Mouse (Mus musculus): ENCODE measurements at regions not wholly inside any gene's neighbourhood (a gene's known extent, or its start where the extent isn't known, plus 50 kb on each side); places are given as distances from the start of the nearest gene placed in this dataset.
"Not testable (repeated sequence)": the region's sequence is repeated elsewhere in the genome, so short reads cannot be mapped to it uniquely, and the experiment has no call there.

- H3K4me1 ChIP-seq = peaks cover 16% of the 10 kb centered on the region
- H3K4me3 ChIP-seq = no peak overlapping the region
- no peak overlapping the region for H3K9ac ChIP-seq (replicated peaks)
- 21% methylated on average over 6 of the region's 6 CpGs for WGBS
- H3K27me3 ChIP-seq = no peaks in the 10 kb centered on the region
- H3K27ac ChIP-seq (replicated peaks) = peak overlapping the region; percentile 73
- no peak overlapping the region for H3K4me2 ChIP-seq (replicated peaks)
- no peaks in the 10 kb centered on the region for H3K36me3 ChIP-seq
- H3K9me3 ChIP-seq = no peaks in the 10 kb centered on the region
- peak; percentile 80 for ATAC-seq (replicated peaks)
These were observed 1984.0 kb downstream of the 4930444P10Rik start for GRCm38 (mm10) chr1:14109190-14109482.

GRCm38 (mm10) chr1:14108450-14109189 lies 1984.5 kb downstream of the 4930444P10Rik start:
- no peak overlapping the region for H3K4me2 ChIP-seq (replicated peaks)
- no peaks in the 10 kb centered on the region for H3K9me3 ChIP-seq
- 39% methylated on average over 7 of the region's 7 CpGs for WGBS
- peaks cover 16% of the 10 kb centered on the region for H3K4me1 ChIP-seq
- H3K36me3 ChIP-seq = no peaks in the 10 kb centered on the region
- peak overlapping the region; percentile 73 for H3K27ac ChIP-seq (replicated peaks)
- H3K4me3 ChIP-seq = no peak overlapping the region
- ATAC-seq (replicated peaks) = peak; percentile 86
- H3K27me3 ChIP-seq = no peaks in the 10 kb centered on the region
- H3K9ac ChIP-seq (replicated peaks) = no peak overlapping the region

GRCm38 (mm10) chr1:14105521-14105920 lies 1987.6 kb downstream of the 4930444P10Rik start:
- not testable (repeated sequence) for H3K36me3 ChIP-seq; H3K9ac ChIP-seq (replicated peaks); H3K27me3 ChIP-seq; H3K9me3 ChIP-seq; ATAC-seq (replicated peaks); H3K27ac ChIP-seq (replicated peaks); H3K4me2 ChIP-seq (replicated peaks); H3K4me3 ChIP-seq
- H3K4me1 ChIP-seq = peaks cover 16% of the 10 kb centered on the region
- 91% methylated on average over 6 of the region's 6 CpGs for WGBS

DNA sequence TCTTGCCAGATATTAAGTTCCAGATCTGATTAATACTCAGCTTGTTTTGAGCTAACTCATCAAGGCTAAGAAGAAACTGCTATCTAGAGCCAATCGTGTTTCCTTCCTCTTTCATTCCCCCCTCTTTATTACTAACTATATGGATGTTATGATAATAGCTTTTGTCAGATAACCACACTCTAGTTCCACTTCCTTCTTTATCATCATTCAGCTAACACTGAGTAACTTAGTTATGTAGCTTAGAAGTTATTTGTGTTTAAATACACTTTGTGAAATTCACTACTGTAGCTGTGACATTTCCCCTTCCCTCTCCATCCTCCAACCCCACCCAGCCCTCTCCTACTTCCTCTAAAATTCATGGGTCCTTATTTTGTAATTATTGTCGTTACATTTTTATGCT lies 1988.6 kb downstream of the 4930444P10Rik start:
- no peak overlapping the region for H3K27ac ChIP-seq (replicated peaks)
- 82% methylated on average over 2 of the region's 2 CpGs for WGBS

DNA sequence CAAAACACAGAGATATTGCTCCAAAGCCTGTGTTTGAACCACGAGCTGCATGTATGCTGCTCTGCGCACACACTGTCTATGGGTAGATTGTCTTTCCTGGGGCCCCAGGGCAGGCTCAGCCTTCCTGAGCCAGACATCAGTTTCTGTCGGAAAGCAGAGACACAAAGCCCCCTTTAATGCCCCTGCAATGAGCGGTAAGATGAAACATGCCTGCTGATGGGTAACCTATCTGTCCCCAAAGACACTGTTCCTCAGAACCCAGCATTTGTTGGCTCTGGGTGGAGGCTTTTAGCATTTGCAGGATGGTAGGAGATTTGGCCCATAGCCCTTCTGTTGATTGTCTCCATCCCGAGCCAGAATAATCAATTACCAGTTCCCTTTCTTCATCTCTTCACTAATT lies 1994.1 kb downstream of the 4930444P10Rik start:
- H3K36me3 ChIP-seq = no peaks in the 10 kb centered on the region
- WGBS = 29% methylated on average over 5 of the region's 5 CpGs
- no peak overlapping the region for H3K4me2 ChIP-seq (replicated peaks)
- no peak overlapping the region for H3K27ac ChIP-seq (replicated peaks)
- H3K4me1 ChIP-seq = peaks cover 14% of the 10 kb centered on the region
- no peak for ATAC-seq (replicated peaks)
- no peaks in the 10 kb centered on the region for H3K9me3 ChIP-seq
- H3K9ac ChIP-seq (replicated peaks) = no peak overlapping the region
- no peak overlapping the region for H3K4me3 ChIP-seq
- no peaks in the 10 kb centered on the region for H3K27me3 ChIP-seq

More for the DNA sequence above, 1988.6 kb downstream of the 4930444P10Rik start:
- Histone ChIP-seq H3K4me2 (replicated peaks) (no peak overlapping the region), H3K4me3 (no peak overlapping the region), H3K9ac (replicated peaks) (no peak overlapping the region), H3K27me3 (no peaks in the 10 kb centered on the region), H3K9me3 (no peaks in the 10 kb centered on the region), H3K4me1 (peaks cover 15% of the 10 kb centered on the region), H3K36me3 (no peaks in the 10 kb centered on the region)
- no peak for ATAC-seq (replicated peaks)

DNA sequence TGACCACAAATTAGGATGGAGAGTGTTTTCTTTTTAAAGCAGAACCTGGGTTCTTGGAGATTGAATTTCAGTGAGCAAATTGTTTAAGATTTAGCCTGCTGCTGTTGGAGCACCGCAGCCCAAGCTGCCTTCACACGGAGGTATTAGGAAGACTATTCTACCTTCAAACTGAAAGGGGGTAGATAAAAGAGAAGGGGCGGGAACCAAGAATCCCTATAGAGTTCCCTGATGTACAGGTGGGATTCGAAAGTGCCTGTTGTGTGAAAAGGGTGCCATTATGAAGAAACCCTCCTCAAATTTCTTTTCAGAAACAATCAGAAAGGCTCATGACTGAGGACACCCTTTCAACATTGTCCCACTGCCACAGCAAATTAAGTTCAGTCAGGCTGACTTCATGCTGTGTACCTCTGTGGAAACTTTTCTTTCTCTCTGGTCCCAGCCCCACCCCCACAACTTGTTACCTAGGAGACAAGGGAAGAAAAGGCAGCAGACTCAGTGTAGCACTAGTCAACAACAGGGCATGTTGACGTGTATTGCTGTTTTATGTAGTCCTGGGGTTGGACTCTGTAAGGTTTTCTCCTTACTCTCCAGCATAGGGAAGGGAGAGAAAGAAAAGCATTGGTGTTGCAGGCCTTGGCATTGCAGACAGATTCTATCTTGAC lies 1995.4 kb downstream of the 4930444P10Rik start:
- H3K27ac ChIP-seq (replicated peaks) = no peak overlapping the region
- no peaks in the 10 kb centered on the region for H3K9me3 ChIP-seq
- H3K4me2 ChIP-seq (replicated peaks) = no peak overlapping the region
- no peaks in the 10 kb centered on the region for H3K36me3 ChIP-seq
- 4% methylated on average over 5 of the region's 5 CpGs for WGBS
- no peak overlapping the region for H3K9ac ChIP-seq (replicated peaks)
- ATAC-seq (replicated peaks) = peak; percentile 60; the same call in 1 of the 2 replicates
- H3K27me3 ChIP-seq = no peaks in the 10 kb centered on the region
- peaks cover 14% of the 10 kb centered on the region for H3K4me1 ChIP-seq
- H3K4me3 ChIP-seq = no peak overlapping the region

DNA sequence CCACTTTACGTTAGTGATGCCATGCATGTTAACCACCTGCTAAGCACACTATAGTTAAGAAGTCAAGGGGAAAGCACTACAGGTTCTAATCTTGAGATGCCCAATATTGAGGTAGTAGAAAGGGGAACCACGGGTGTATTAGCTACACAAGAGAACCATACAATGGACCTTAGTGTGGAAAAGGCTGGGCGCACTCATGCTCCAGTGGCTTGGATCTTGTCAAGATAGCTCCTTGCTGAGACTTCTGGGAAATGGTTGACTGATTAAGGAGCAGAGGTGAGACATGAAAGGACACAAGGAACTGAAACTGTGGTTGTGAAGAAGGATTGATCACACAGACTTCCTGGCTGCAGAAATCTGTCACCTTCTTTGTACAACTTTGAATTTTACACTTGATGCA lies 2028.3 kb downstream of the 4930444P10Rik start:
- Histone ChIP-seq H3K4me3 (no peak overlapping the region), H3K4me2 (replicated peaks) (no peak overlapping the region), H3K9ac (replicated peaks) (no peak overlapping the region), H3K36me3 (no peaks in the 10 kb centered on the region), H3K9me3 (no peaks in the 10 kb centered on the region), H3K27ac (replicated peaks) (no peak overlapping the region), H3K27me3 (no peaks in the 10 kb centered on the region), H3K4me1 (no peaks in the 10 kb centered on the region)
- no peak for ATAC-seq (replicated peaks)
- WGBS = 91% methylated on average over 3 of the region's 3 CpGs

- H3K9me3 ChIP-seq = no peaks in the 10 kb centered on the region
- no peak overlapping the region for H3K4me2 ChIP-seq (replicated peaks)
- H3K27me3 ChIP-seq = no peaks in the 10 kb centered on the region
- H3K27ac ChIP-seq (replicated peaks) = no peak overlapping the region
- H3K9ac ChIP-seq (replicated peaks) = no peak overlapping the region
- no peaks in the 10 kb centered on the region for H3K36me3 ChIP-seq
- WGBS = 61% methylated on average over 2 of the region's 2 CpGs
- no peak overlapping the region for H3K4me3 ChIP-seq
- no peaks in the 10 kb centered on the region for H3K4me1 ChIP-seq
- ATAC-seq (replicated peaks) = no peak
These were observed 2057.0 kb downstream of the 4930444P10Rik start for GRCm38 (mm10) chr1:14036163-14036562.

DNA sequence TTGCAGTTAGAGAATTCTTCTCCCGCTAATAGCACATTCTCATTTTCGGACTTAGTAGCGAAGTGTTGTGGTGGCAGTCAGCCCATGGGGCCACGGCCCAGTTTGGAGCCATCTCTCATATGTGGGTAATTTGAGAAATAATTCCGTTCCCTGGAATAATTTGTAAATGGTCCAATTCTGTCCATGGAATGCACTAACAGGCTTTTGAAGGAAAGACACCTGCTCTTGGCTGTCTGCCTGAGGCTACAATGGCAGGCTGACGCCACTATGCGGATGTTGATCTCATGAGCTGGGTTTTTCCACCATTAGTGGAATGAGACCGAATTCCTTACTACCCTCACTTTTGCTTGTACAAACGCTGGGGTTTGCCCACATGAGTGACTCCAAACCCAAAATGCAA lies 2081.6 kb downstream of the 4930444P10Rik start:
- 56% methylated on average over 9 of the region's 9 CpGs for WGBS
- no peak for ATAC-seq (replicated peaks)
- Histone ChIP-seq H3K4me1 (no peaks in the 10 kb centered on the region), H3K36me3 (no peaks in the 10 kb centered on the region), H3K27me3 (no peaks in the 10 kb centered on the region), H3K4me2 (replicated peaks) (no peak overlapping the region), H3K27ac (replicated peaks) (no peak overlapping the region), H3K9ac (replicated peaks) (no peak overlapping the region), H3K4me3 (no peak overlapping the region), H3K9me3 (no peaks in the 10 kb centered on the region)

- Histone ChIP-seq H3K36me3 (no peaks in the 10 kb centered on the region), H3K9ac (replicated peaks) (no peak overlapping the region), H3K27ac (replicated peaks) (no peak overlapping the region), H3K4me2 (replicated peaks) (no peak overlapping the region), H3K27me3 (no peaks in the 10 kb centered on the region), H3K4me1 (no peaks in the 10 kb centered on the region), H3K4me3 (no peak overlapping the region), H3K9me3 (no peaks in the 10 kb centered on the region)
- WGBS = 68% methylated on average over 3 of the region's 3 CpGs
- ATAC-seq (replicated peaks) = no peak
These were observed 2082.3 kb downstream of the 4930444P10Rik start for GRCm38 (mm10) chr1:14010789-14011188.

GRCm38 (mm10) chr1:14002550-14002949 lies 2090.6 kb downstream of the 4930444P10Rik start:
- 43% methylated on average over 1 of the region's 1 CpGs for WGBS

GRCm38 (mm10) chr1:14001431-14001830 lies 2091.7 kb downstream of the 4930444P10Rik start:
- no peak for ATAC-seq (replicated peaks)
- Histone ChIP-seq H3K27ac (replicated peaks) (no peak overlapping the region), H3K4me2 (replicated peaks) (no peak overlapping the region), H3K27me3 (no peaks in the 10 kb centered on the region), H3K9me3 (no peaks in the 10 kb centered on the region), H3K36me3 (no peaks in the 10 kb centered on the region), H3K4me1 (peaks cover 6% of the 10 kb centered on the region; the same call in 1 of the 2 replicates), H3K9ac (replicated peaks) (no peak overlapping the region), H3K4me3 (no peak overlapping the region)
- 37% methylated on average over 3 of the region's 3 CpGs for WGBS

More at GRCm38 (mm10) chr1:14002550-14002949, 2090.6 kb downstream of the 4930444P10Rik start:
- no peak overlapping the region for H3K4me3 ChIP-seq
- H3K36me3 ChIP-seq = no peaks in the 10 kb centered on the region
- H3K9me3 ChIP-seq = no peaks in the 10 kb centered on the region
- ATAC-seq (replicated peaks) = 0 out of 2 replicates have a peak, but pooled peaks have one; percentile 31
- H3K9ac ChIP-seq (replicated peaks) = no peak overlapping the region
- no peak overlapping the region for H3K4me2 ChIP-seq (replicated peaks)
- no peak overlapping the region for H3K27ac ChIP-seq (replicated peaks)
- peaks cover 6% of the 10 kb centered on the region; the same call in 1 of the 2 replicates for H3K4me1 ChIP-seq
- H3K27me3 ChIP-seq = no peaks in the 10 kb centered on the region
